Mouse (Mus musculus) spleen, postnatal 10 days (tissue): ENCODE data around the gene Trmt10b.
A peak's percentile ranks its signal among the peaks of the same experiment; 100 is the strongest.

ENCODE experiments used
- DNase-seq, 2 experiments: peaks; one replicate each; pipeline ENCODE4 v3.0.0; 2021 to 2022; ENCODE audit warnings: low spot score in 2 of 2

The Trmt10b gene

GRCm38 (mm10) chr4:45296662-45297564 lies at the start of gene Trmt10b:
Gene Trmt10b (plus strand): TSS chr4:45297127.
- peak; percentile 53 to 85 for DNase-seq

DNA sequence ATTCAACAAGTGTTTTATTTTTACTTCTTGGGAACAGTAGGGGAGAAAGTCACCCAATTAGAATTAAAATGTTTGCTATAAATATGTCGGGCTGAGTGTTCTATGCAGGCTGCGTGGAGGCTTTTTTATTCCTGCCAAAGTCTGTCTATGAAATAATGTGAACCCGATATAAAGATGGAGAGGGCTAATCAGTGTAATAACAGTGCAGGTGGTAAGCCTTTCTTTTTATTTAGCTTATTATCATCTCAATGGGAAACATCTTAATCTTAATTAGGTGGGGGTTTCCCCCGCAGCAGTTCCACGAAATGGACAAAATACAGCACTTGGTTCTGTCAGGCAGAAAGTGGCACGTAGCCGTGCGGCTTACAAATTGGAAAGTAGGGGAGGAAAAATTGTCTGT lies 45.7 kb upstream of the Trmt10b start:
- no peak for DNase-seq

DNA sequence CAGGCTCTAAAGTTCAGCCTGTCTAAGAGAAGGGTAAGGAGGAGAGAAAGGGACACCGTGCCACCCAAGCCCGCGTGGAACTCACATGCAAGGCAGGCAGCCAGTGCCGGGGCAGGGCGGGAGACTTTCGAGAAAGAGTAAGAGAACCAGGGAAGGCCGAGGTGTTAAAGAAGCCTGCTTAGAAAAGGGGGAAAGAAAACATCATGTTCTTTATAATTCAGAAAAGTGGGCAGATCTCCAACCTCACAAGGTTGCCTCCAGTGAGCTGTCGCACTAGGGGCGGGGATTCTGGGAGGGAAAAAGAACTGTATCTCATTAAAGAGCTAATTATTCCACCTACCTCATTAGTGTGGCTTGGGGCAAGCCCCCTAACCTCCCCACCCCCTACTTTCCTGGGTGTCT lies 44.1 kb upstream of the Trmt10b start:
- no peak for DNase-seq

GRCm38 (mm10) chr4:45253839-45254601 lies 42.9 kb upstream of the Trmt10b start:
- no peak for DNase-seq

- no peak for DNase-seq
Measured at GRCm38 (mm10) chr4:45259232-45259832, 37.6 kb upstream of the Trmt10b start.

GRCm38 (mm10) chr4:45261551-45261950 lies 35.4 kb upstream of the Trmt10b start:
- DNase-seq = no peak

DNA sequence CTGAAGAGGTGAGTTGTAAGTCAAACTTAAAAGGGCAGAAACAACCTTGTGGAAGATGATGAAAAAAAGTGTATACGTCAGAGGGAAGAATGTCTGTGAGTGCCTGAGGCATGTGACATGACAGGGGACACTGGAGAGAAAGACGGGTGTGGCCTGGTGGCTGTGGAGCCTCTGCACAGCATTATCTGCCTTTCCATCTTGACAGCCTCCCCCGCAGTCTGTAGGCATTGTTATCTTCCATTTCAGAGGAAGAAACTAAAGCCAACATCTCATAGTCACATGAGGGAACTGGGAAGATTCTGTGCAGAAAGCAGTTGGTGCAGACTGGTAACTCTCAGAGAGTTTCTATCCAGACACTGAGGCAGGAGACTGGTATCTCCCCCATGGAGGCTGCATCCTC lies 29.0 kb upstream of the Trmt10b start:
- no peak for DNase-seq

- no peak for DNase-seq
Measured at GRCm38 (mm10) chr4:45271041-45271452, 25.9 kb upstream of the Trmt10b start.

DNA sequence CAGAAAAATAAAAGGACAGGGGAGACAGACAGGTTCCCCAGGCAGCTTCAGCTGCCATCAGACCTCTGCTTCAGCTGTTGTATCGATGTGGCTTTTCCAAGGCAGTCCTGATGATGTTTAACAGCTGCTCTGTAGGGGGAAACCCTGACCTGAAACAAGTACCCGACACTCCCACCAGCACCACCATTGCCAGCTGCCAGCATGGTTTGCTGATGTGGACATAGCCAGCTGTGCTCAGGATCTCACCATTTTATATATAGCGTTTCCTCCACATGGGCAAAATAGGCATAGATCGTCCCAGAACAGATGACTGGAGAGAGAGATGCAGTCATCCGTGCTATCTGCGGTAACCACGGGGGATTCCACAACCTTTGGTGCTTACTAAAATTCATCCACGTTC lies 21.2 kb upstream of the Trmt10b start:
- no peak for DNase-seq

GRCm38 (mm10) chr4:45279292-45279691 lies 17.6 kb upstream of the Trmt10b start:
- no peak for DNase-seq

DNA sequence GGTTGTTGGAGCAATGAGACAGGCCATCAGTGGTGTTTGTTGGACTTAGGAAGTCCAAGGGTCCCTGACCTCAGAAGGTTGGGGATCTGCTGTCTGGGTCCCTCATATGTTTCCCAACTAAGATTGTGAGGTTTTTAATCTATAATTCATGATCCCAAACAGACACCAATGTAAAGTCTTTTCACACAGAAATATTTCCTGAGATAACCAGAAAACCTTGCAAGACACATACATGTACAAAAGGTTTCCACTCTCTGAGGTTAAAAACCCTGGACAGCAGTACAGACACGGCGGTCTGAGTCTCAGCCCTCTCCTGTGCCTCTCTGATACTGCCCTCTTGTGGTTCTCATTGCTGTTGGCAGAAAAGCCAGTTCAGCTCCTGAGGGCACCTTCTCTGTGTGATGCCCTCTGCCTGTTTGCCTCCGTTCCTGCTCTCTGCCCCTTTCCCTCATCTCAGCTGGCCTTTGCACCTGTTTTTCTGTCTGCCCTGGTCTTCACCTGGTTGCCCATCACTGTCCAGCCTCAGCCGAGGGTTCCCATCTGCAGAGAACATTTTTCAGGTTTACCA lies 16.9 kb upstream of the Trmt10b start:
- peak in 1 of 2 experiments; percentile 62 for DNase-seq

GRCm38 (mm10) chr4:45286318-45286717 lies 10.6 kb upstream of the Trmt10b start:
- DNase-seq = no peak

DNA sequence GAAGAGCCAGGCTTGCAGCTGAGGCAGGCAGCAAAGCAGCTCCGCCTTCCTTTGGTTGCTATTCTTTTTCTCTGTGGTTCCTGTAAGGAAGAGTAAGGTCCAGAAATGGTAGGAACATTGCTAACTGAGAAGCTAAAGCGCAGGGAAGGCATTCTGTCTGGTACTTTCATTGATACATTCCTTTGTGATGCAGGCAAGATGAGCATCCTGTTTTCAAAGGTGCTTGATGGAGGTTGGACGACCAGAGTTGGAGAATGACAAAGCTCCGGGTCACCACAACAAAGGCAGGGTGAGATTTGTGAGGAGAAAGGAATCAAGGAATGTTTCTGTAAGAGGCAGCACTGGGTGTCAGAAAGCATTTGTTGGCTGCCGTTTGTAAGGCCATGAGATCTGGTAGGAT lies 9.0 kb upstream of the Trmt10b start:
- no peak for DNase-seq

DNA sequence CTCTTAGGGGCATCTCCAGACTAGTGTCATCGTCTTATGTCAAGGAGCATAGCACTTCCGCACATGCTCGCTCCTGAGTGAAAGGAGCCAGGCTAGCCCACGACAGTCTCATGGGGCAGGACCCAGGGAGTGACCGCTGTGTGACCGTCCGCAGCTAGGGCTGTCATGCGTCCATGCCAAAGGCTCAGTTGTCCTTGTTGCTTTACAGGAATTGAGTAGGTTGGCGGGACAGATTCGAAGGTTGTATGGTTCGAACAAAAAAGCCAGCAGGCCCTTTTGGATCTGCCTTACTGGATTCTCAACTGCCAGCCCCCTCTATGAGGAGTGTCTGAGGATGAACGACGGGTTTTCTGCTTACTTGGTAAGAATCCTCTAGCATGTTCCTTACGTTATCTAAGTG lies 8.6 kb downstream of the Trmt10b start:
- peak in 1 of 2 experiments; percentile 5 for DNase-seq

GRCm38 (mm10) chr4:45308046-45308445 lies 11.1 kb downstream of the Trmt10b start:
- DNase-seq = no peak

DNA sequence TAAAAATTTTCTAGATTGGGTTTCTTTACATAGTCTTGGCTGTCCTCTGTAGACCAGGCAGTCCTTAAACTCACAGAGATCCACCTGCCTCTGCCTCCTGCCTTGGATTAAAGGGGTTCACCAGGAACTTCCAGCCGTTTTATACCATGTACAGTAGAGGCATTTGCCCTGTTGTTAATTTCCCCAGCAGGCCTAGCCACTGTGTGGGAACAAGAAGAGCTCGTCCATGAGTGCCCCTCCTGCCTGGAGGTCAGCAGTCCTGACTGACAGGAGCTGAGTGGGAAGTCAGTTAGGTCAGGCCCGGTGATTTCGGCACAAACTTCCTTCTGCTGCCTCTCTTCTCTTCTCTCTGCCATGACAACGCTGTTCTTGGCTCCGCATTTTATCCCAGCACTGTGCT lies 11.7 kb downstream of the Trmt10b start:
- no peak for DNase-seq

- no peak for DNase-seq
Measured at GRCm38 (mm10) chr4:45311056-45311455, 14.1 kb downstream of the Trmt10b start.

DNA sequence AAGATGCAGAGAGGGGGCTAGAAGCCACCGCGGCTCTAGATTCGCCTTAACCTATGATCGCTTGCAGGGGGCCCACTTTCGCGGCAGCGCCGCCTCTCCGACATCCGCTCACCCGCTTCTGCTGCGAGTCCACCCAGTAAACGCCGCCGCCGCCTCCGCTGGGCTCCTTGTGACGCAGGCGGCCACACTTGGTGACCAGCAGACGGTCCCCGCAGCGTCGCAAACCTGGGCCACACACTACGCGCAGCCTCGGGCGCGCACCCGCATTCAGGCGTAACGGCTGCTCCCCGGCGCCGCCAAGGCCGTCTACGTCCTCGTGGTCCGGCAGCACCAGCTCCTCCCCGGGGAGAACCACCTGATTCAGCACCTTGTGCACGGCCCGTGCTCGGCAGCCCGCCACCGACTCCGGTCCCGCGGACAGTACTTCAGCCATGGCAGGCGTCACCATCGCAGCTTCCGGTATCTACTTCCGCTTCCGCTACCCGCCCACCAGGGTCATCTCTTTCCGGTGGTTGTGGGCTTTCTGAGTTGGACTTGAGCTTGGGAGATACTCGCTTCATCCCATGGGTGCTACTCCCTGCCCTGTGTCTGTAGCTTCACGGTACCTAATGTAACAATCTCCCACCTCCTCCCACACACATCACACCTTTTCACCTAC lies 23.4 kb downstream of the Trmt10b start:
- peak; percentile 77 to 81 for DNase-seq

DNA sequence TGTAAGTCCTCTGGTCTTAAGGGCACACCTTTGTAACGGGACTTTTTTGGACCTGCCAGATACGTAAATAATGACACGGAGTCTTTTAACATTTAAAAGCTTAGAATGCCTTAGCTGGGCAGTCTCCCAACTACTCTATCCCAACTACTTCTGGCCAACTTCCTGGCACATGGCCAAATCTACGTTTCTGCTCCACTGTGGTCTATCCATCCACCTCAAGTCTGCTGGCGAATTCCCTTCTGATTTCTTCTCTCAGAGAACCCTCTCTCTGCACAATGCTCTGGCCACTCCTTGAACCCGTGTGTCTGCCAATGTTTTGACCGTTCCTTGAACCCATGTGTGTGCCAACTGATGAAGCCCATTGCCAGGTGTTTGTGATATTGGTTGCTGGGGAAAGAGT lies 34.2 kb downstream of the Trmt10b start:
- no peak for DNase-seq

DNA sequence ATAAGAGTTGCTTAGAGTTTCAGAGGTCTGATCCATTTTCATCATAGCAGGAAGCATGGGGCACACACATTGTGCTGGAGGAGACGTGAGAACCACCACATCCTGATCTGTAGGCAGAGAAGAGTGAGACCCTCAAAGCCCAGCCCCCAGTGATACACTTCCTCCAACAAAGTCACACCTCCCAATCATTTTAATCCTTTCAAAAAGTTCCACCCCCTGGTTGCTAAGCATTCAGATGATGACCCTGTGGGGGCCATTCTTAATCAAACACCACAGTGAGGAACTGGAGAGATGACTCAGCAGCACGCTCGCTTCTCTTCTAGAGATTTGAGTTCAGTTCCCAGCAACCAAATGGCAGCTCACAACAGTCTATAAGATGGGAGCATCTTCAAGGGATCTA lies 35.5 kb downstream of the Trmt10b start:
- no peak for DNase-seq

DNA sequence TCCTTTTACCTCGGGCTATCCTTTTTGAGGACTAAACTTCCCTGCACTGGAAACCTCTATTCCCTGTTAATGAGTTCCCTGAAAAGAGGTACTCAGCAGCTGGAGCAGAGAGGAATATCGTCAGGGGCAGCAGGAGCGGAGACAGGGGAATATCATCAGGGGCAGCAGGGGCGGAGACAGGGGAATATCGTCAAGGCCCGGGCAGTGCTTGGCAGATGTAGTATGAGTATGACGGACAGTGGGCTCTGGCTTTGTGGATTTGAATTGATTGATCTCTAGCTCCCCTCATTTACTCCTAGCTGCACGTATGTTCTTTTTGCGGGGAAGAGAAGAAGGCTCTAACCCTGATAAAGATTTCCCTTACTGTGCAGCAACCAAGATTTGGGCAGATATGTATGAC lies 44.3 kb downstream of the Trmt10b start:
- DNase-seq = no peak
